Mouse (Mus musculus) midbrain, embryonic 12.5 days (tissue): ENCODE measurements around the gene Dazap1. TPM values are rescaled to one million over a fixed set of nuclear protein-coding genes. Genes with fewer than 3 reads are reported as not detected.

Experiments used
- ATAC-seq: fragments of 200-750 bp; cut with Nextera tagmentation; 2 replicates; pipeline ENCODE4 v1.8.0; 2017; ENCODE audit warnings: low read depth, moderate TSS enrichment, moderate library complexity; ENCODE audit not compliant: low FRiP score
- H3K27ac ChIP-seq: fragments of 300-500 bp; sonication (generic); replicated peaks from 2 replicates; pipeline ENCODE4 v1.5.1; 2016; ENCODE audit warnings: mild to moderate bottlenecking
- H3K27me3 ChIP-seq: fragments of 300-500 bp; sonication (generic); 2 replicates; pipeline ENCODE4 v1.6.1; 2016; ENCODE audit warnings: mild to moderate bottlenecking
- H3K36me3 ChIP-seq: fragments of 300-500 bp; sonication (generic); 2 replicates; pipeline ENCODE4 v1.6.1; 2016
- H3K4me1 ChIP-seq: fragments of 300-500 bp; sonication (generic); 2 replicates; pipeline ENCODE4 v1.6.1; 2016
- H3K4me2 ChIP-seq: fragments of 300-500 bp; sonication (generic); replicated peaks from 2 replicates; pipeline ENCODE4 v1.6.1; 2016; ENCODE audit warnings: mild to moderate bottlenecking, moderate library complexity
- H3K4me3 ChIP-seq: fragments of 300-500 bp; sonication (generic); 2 replicates; pipeline ENCODE4 v1.5.1; 2016; ENCODE audit warnings: mild to moderate bottlenecking
- H3K9ac ChIP-seq: fragments of 300-500 bp; sonication (generic); replicated peaks from 2 replicates; pipeline ENCODE4 v1.6.1; 2016; ENCODE audit warnings: mild to moderate bottlenecking, moderate library complexity
- H3K9me3 ChIP-seq: fragments of 300-500 bp; sonication (generic); 2 replicates; pipeline ENCODE4 v1.6.1; 2016; ENCODE audit warnings: mild to moderate bottlenecking
- WGBS: fragments of 180-500 bp; shearing (Covaris S2); methylation state at CpG from one replicate; pipeline ENCODE4 v1.1.7; 2016; 5-methylcytosine and 5-hydroxymethylcytosine counted together
- polyA plus RNA-seq: library from polyadenylated mRNA; unstranded; fragments of >200 nt; fragmentation: Nextera tagmentation; extraction: Ambion mirVana; gene quantifications from 2 replicates; pipeline ENCODE4 v1.2.1, GENCODE M21; 2016

Gene Dazap1
- polyA plus RNA-seq, 1 experiment from 2014 or later = 61.2 TPM

- ATAC-seq = no peak
- Histone ChIP-seq H3K27me3 (peaks cover 40% of the 10 kb centered on the region), H3K4me2 (no peak overlapping the region), H3K4me3 (no peak overlapping the region), H3K9me3 (no peaks in the 10 kb centered on the region), H3K36me3 (peaks cover 26% of the 10 kb centered on the region), H3K9ac (no peak overlapping the region), H3K27ac (0 out of 2 replicates have a peak overlapping the region, but pooled peaks have one; percentile 6), H3K4me1 (peaks cover 37% of the 10 kb centered on the region)
- 85% methylated on average over 6 of the region's 6 CpGs for WGBS
Measured at GRCm38 (mm10) chr10:80321014-80321669, 59.9 kb downstream of the Dazap1 start.

GRCm38 (mm10) chr10:80321670-80322581, 60.6 kb downstream of the Dazap1 start:
- Histone ChIP-seq H3K9ac (no peak overlapping the region), H3K27ac (0 out of 2 replicates have a peak overlapping the region, but pooled peaks have one; percentile 6), H3K4me2 (peak overlapping the region; percentile 83; the same call in 1 of the 2 replicates), H3K4me1 (peaks cover 29% of the 10 kb centered on the region), H3K9me3 (no peaks in the 10 kb centered on the region), H3K4me3 (no peak overlapping the region), H3K27me3 (peaks cover 38% of the 10 kb centered on the region), H3K36me3 (peaks cover 18% of the 10 kb centered on the region)
- ATAC-seq = no peak
- WGBS = 96% methylated on average over 21 of the region's 21 CpGs

- Histone ChIP-seq H3K9ac (peak overlapping the region; percentile 41), H3K27me3 (peaks cover 41% of the 10 kb centered on the region), H3K36me3 (peaks cover 10% of the 10 kb centered on the region), H3K27ac (no peak overlapping the region), H3K4me3 (peak overlapping the region; percentile 51), H3K4me1 (peaks cover 28% of the 10 kb centered on the region), H3K9me3 (no peaks in the 10 kb centered on the region), H3K4me2 (peak overlapping the region; percentile 83)
- no peak for ATAC-seq
- WGBS = 5% methylated on average over 28 of the region's 28 CpGs
Measured at GRCm38 (mm10) chr10:80322811-80323211, 61.5 kb downstream of the Dazap1 start.

GRCm38 (mm10) chr10:80323261-80324119, 62.2 kb downstream of the Dazap1 start:
- H3K4me1 ChIP-seq = peaks cover 25% of the 10 kb centered on the region
- H3K4me3 ChIP-seq = peak overlapping the region; percentile 51
- H3K27ac ChIP-seq = no peak overlapping the region
- ATAC-seq = peak; percentile 14
- H3K9ac ChIP-seq = peak overlapping the region; percentile 41
- no peaks in the 10 kb centered on the region for H3K9me3 ChIP-seq
- WGBS = 3% methylated on average over 46 of the region's 46 CpGs
- peak overlapping the region; percentile 83 for H3K4me2 ChIP-seq
- H3K27me3 ChIP-seq = peaks cover 44% of the 10 kb centered on the region
- peaks cover 3% of the 10 kb centered on the region for H3K36me3 ChIP-seq

- H3K9me3 ChIP-seq = no peaks in the 10 kb centered on the region
- no peaks in the 10 kb centered on the region for H3K36me3 ChIP-seq
- H3K9ac ChIP-seq = no peak overlapping the region
- 79% methylated on average over 17 of the region's 17 CpGs for WGBS
- H3K4me3 ChIP-seq = no peak overlapping the region
- peaks cover 24% of the 10 kb centered on the region for H3K4me1 ChIP-seq
- no peak for ATAC-seq
- H3K4me2 ChIP-seq = peak overlapping the region; percentile 83
- H3K27me3 ChIP-seq = peaks cover 44% of the 10 kb centered on the region
- no peak overlapping the region for H3K27ac ChIP-seq
Measured at GRCm38 (mm10) chr10:80324120-80325037, 63.1 kb downstream of the Dazap1 start.

- H3K9ac ChIP-seq = no peak overlapping the region
- no peak overlapping the region for H3K4me3 ChIP-seq
- no peaks in the 10 kb centered on the region for H3K9me3 ChIP-seq
- WGBS = 84% methylated on average over 21 of the region's 21 CpGs
- H3K4me2 ChIP-seq = no peak overlapping the region
- peaks cover 23% of the 10 kb centered on the region for H3K4me1 ChIP-seq
- no peak overlapping the region for H3K27ac ChIP-seq
- ATAC-seq = no peak
- H3K36me3 ChIP-seq = no peaks in the 10 kb centered on the region
- H3K27me3 ChIP-seq = peaks cover 47% of the 10 kb centered on the region
Measured at GRCm38 (mm10) chr10:80325045-80325444, 63.8 kb downstream of the Dazap1 start.

- peak within 1 kb of the TSS; percentile 49 for H3K4me3 ChIP-seq
- peak within 1 kb of the TSS; percentile 88 for H3K4me2 ChIP-seq
- no peaks in the 10 kb centered on the region for H3K9me3 ChIP-seq
- 0 out of 2 replicates have a peak within 1 kb of the TSS, but pooled peaks have one; percentile 46 for H3K27ac ChIP-seq
- peak; percentile 95 for ATAC-seq
- H3K27me3 ChIP-seq = peaks cover 49% of the 10 kb centered on the region
- peak within 1 kb of the TSS; percentile 51 for H3K9ac ChIP-seq
- no peaks in the 10 kb centered on the region for H3K36me3 ChIP-seq
- WGBS = 5% methylated on average over 36 of the region's 36 CpGs
- peaks cover 15% of the 10 kb centered on the region for H3K4me1 ChIP-seq
Measured at GRCm38 (mm10) chr10:80329273-80330081, 68.2 kb downstream of the Dazap1 start, which contains the start of the genes Pcsk4 and Reep6. TSS of gene Pcsk4 (minus strand) at chr10:80329498. TSS of gene Reep6 (plus strand) at chr10:80329953.

GRCm38 (mm10) chr10:80330084-80330483, 68.8 kb downstream of the Dazap1 start:
- Histone ChIP-seq H3K4me1 (peaks cover 15% of the 10 kb centered on the region), H3K4me2 (peak overlapping the region; percentile 88), H3K27me3 (peaks cover 46% of the 10 kb centered on the region), H3K36me3 (no peaks in the 10 kb centered on the region), H3K9me3 (no peaks in the 10 kb centered on the region), H3K9ac (peak overlapping the region; percentile 51), H3K27ac (0 out of 2 replicates have a peak overlapping the region, but pooled peaks have one; percentile 46), H3K4me3 (peak overlapping the region; percentile 49)
- WGBS = 3% methylated on average over 41 of the region's 41 CpGs
- no peak for ATAC-seq

- no peak overlapping the region for H3K4me3 ChIP-seq
- no peak for ATAC-seq
- WGBS = 64% methylated on average over 2 of the region's 2 CpGs
- peaks cover 15% of the 10 kb centered on the region for H3K4me1 ChIP-seq
- H3K9me3 ChIP-seq = no peaks in the 10 kb centered on the region
- peak overlapping the region; percentile 88; the same call in 1 of the 2 replicates for H3K4me2 ChIP-seq
- H3K27me3 ChIP-seq = peaks cover 41% of the 10 kb centered on the region
- no peak overlapping the region for H3K27ac ChIP-seq
- H3K36me3 ChIP-seq = no peaks in the 10 kb centered on the region
- no peak overlapping the region; the same call in 1 of the 2 replicates for H3K9ac ChIP-seq
Measured at GRCm38 (mm10) chr10:80330888-80331287, 69.6 kb downstream of the Dazap1 start.
